Mouse (Mus musculus) liver, postnatal 0 days (tissue): ENCODE results near the gene Hmg20b.
A peak's percentile ranks its signal among the peaks of the same experiment; 100 is the strongest.

Experiments used
- CTCF ChIP-seq: sonication (generic); IDR thresholded peaks from 2 replicates; pipeline ENCODE4 v1.5.1; 2016; ENCODE audit warnings: antibody characterized with exemption, low read depth
- EP300 ChIP-seq: IDR thresholded peaks from 2 replicates; pipeline ENCODE4 v1.6.1; 2016; ENCODE audit warnings: antibody characterized with exemption, low read depth, mild to moderate bottlenecking

DNA sequence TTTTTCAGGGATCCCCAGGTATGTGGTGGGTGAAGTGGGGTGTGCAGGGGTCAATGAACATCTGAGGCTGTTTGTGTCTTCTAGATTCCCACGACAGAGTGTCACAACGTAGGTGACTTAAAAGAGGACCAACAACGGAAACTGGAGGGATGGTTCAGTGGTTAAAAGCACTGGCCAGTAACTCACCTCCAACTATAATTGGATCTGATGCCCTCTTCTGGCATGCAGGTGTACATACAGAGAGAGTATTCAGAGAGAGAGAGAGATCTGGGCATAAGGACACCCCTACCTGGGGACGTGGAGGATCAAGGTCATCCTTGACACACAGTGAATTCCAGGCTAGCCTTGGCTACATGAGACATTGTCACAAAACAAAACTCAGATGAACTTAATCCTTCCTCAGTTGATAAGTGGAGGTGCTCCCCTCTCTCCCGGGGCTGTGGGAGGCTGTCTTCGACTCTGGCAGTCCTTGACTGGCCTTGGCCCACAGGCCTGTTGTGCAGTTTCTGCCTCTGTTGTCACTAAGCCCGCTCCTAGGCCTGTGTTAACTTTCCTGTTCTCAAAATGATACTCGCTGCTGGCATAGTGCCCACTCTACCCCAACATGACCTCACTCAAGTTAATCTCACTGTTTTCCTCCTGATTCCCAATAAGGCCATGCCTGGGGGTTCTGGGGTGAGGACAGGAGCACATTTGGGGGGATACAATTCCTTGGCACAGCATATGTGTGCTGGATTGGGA is 5.7 kb downstream of the Hmg20b start:
- TF ChIP-seq CTCF (peak; percentile 61), EP300 (no peak)
